Mouse (Mus musculus) hindbrain, embryonic 15.5 days (tissue): Measurements from ENCODE around the gene Anp32b. TPM values are rescaled to one million over a fixed set of nuclear protein-coding genes. Genes with fewer than 3 reads are reported as not detected.

Experiments used
- ATAC-seq: fragments of 200-750 bp; cut with Nextera tagmentation; 2 replicates; pipeline ENCODE4 v1.8.0; 2017; ENCODE audit warnings: low read depth, moderate number of reproducible peaks, moderate TSS enrichment; ENCODE audit not compliant: low FRiP score
- H3K27ac ChIP-seq: fragments of 300-500 bp; sonication (generic); replicated peaks from 2 replicates; pipeline ENCODE4 v1.5.1; 2015; ENCODE audit warnings: mild to moderate bottlenecking, inconsistent platforms
- H3K27me3 ChIP-seq: fragments of 300-500 bp; sonication (generic); 2 replicates; pipeline ENCODE4 v1.6.1; 2015; ENCODE audit warnings: control low read depth, inconsistent platforms
- H3K36me3 ChIP-seq: fragments of 300-500 bp; sonication (generic); 2 replicates; pipeline ENCODE4 v1.6.1; 2015; ENCODE audit warnings: control low read depth, inconsistent platforms
- H3K4me1 ChIP-seq: fragments of 300-500 bp; sonication (generic); replicated peaks from 2 replicates; pipeline ENCODE4 v1.6.1; 2015; ENCODE audit warnings: control low read depth, inconsistent platforms
- H3K4me2 ChIP-seq: fragments of 300-500 bp; sonication (generic); 2 replicates; pipeline ENCODE4 v1.6.1; 2015; ENCODE audit warnings: moderate library complexity, mild to moderate bottlenecking, inconsistent platforms
- H3K4me3 ChIP-seq: fragments of 300-500 bp; sonication (generic); 2 replicates; pipeline ENCODE4 v1.5.1; 2015; ENCODE audit warnings: mild to moderate bottlenecking, inconsistent platforms
- H3K9ac ChIP-seq: fragments of 300-500 bp; sonication (generic); 2 replicates; pipeline ENCODE4 v1.6.1; 2015; ENCODE audit warnings: inconsistent platforms
- H3K9me3 ChIP-seq: fragments of 300-500 bp; sonication (generic); 2 replicates; pipeline ENCODE4 v1.6.1; 2016; ENCODE audit warnings: control low read depth, inconsistent platforms
- WGBS: fragments of 180-500 bp; shearing (Covaris S2); methylation state at CpG from one replicate; pipeline ENCODE4 v1.1.7; 2015; 5-methylcytosine and 5-hydroxymethylcytosine counted together
- polyA plus RNA-seq: library from polyadenylated mRNA; unstranded; fragments of >200 nt; fragmentation: Nextera tagmentation; extraction: Ambion mirVana; gene quantifications from 2 replicates; pipeline ENCODE4 v1.2.1, GENCODE M21; 2015

Anp32b gene
- 84.4 and 92.3 TPM in 2 replicates for polyA plus RNA-seq

DNA sequence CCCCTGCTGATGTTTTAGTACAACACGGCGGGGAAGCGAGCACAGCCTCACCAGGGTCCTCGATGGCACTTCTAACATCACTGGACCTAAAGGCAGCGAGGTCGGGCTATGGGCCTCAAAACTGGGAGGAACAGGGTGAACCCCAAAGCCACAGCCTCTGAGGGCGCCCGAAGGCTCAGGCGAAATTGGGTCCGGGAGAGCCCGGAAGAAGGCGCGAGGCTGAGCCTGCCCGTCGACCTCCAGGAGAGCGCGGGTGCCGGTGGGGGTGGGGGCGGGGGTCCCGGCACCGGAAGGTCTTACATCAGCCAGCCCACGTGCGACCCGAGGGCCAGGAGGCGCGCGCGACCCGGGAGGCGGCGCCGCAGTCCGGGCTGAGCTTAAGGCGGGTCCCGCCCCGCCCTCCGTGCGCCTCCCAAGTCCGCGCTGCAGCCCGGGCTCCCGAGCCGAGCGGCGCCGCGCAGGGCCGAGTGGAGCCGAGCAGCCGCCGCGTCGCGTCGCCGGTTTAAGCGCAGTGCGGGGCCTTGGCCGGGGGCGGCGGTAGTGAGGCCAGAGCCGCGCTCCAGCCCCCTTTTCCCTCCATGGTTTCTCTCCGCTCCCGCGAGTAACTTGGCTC is at the start of gene Anp32b:
TSS of gene Anp32b (plus strand) at position 384 of the 613 bp plus-strand sequence.
- H3K4me2 ChIP-seq, result peak within 1 kb of the TSS; percentile 70
- H3K4me3 ChIP-seq, result peak within 1 kb of the TSS; percentile 83
- under 1% methylated on average over 59 of the region's 66 CpGs for WGBS
- H3K4me1 ChIP-seq, result peaks cover 39% of the 10 kb centered on the region
- no peaks in the 10 kb centered on the region for H3K36me3 ChIP-seq
- no peaks in the 10 kb centered on the region for H3K27me3 ChIP-seq
- ATAC-seq, result peak; percentile 94
- peak within 1 kb of the TSS; percentile 95 for H3K27ac ChIP-seq
- H3K9me3 ChIP-seq, result no peaks in the 10 kb centered on the region
- peak within 1 kb of the TSS; percentile 88 for H3K9ac ChIP-seq

DNA sequence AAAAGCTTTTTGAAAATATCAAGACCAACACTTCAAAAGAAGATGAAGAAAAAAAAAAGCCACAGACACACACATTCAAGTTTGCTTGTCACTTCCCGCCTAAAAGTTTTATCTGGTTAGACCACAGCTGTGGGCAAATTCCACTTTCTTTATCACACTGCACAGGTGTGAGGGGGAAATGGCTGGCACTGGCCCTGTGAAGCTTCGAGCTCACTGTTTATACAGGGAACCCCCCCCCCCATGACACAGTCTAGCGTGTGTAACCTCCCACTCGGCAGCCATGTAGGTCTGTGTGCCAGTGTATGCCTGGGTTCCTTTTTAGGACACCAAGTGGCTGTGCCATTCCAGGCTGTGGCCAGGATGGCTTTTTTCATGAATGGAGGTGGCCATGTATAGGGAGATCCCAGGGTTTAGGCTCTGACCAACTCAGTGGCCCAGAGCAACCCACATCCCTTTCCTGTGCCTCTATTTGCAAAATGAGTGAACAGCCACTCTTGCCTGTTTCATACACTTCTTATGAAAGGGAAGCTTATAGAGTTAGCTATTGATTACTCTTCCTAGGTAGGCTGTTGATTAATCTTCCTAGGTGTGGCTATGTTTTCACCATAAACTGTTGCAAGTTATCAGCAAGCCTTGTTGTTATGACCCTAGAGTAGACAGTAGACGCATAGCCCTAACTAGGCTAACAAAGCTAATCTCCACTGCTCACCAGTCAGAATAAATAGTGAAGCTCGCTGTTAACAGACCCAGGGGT is 46.5 kb upstream of the Anp32b start:
- Histone ChIP-seq H3K9ac (no peak overlapping the region), H3K4me2 (no peak overlapping the region), H3K4me1 (no peaks in the 10 kb centered on the region), H3K27me3 (no peaks in the 10 kb centered on the region), H3K36me3 (no peaks in the 10 kb centered on the region), H3K27ac (no peak overlapping the region), H3K4me3 (no peak overlapping the region), H3K9me3 (no peaks in the 10 kb centered on the region)
- 88% methylated on average over 6 of the region's 6 CpGs for WGBS
- no peak for ATAC-seq

DNA sequence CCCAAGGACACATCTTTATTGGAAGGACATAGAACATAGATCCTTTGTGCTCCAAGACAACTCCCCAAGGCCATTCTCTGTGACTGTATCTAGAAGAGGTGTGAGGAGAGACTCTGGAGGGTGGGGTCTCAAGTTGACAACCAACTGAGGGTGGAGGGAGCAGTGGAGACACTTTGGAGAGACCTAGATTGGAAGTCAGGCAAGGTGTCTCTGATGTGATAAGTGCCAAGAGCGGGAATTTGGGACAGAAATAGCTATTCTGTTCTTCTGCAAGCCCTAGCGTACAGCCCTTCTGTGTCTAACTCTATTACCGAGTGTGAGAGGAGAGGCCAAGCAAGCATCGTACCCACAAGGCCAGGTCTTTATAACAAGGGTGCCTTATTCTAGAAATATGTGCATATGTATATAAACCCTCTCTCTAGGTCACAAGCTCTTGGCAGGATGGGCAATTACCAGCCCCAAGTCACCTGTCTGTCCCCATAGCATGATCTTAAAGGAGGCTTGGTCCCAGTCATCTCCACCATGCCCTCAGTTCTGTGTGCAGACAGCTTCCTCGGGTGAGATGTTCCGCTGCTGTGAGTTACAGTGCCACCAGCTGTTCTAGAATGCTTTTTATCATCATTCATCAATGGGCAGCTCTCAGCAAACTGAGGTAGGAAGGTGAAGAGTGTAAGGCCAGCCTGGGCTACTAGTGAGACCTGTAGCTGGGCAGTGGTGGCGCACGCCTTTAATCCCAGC is 43.6 kb upstream of the Anp32b start:
- Histone ChIP-seq H3K36me3 (no peaks in the 10 kb centered on the region), H3K9ac (no peak overlapping the region), H3K27me3 (no peaks in the 10 kb centered on the region), H3K4me3 (no peak overlapping the region), H3K4me2 (no peak overlapping the region), H3K4me1 (no peaks in the 10 kb centered on the region), H3K27ac (no peak overlapping the region), H3K9me3 (no peaks in the 10 kb centered on the region)
- ATAC-seq, result no peak
- WGBS, result 92% methylated on average over 8 of the region's 8 CpGs

DNA sequence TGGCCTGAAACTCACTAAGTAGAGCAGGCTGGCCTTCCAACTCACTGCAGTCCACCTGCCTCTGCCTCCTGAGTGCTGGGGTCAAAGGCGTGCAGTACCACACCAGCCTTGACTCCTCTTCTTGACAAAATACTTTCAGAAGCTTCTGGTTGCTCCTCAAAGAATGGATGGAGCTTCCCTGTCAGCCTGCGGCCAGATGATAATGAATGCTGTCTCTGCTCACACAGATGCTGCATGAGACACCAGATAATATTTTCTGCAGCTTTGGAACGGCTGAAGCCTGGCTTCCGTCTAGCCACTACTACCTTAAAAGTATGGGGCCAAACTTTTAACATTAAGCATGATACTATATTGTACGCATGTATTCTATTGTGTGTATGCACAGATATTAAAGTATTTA is 40.0 kb upstream of the Anp32b start:
- no peaks in the 10 kb centered on the region for H3K36me3 ChIP-seq
- no peak overlapping the region for H3K4me3 ChIP-seq
- no peak overlapping the region for H3K4me2 ChIP-seq
- WGBS, result 92% methylated on average over 5 of the region's 5 CpGs
- no peak overlapping the region for H3K9ac ChIP-seq
- no peak for ATAC-seq
- no peaks in the 10 kb centered on the region for H3K27me3 ChIP-seq
- H3K4me1 ChIP-seq, result no peaks in the 10 kb centered on the region
- H3K27ac ChIP-seq, result no peak overlapping the region
- H3K9me3 ChIP-seq, result no peaks in the 10 kb centered on the region

DNA sequence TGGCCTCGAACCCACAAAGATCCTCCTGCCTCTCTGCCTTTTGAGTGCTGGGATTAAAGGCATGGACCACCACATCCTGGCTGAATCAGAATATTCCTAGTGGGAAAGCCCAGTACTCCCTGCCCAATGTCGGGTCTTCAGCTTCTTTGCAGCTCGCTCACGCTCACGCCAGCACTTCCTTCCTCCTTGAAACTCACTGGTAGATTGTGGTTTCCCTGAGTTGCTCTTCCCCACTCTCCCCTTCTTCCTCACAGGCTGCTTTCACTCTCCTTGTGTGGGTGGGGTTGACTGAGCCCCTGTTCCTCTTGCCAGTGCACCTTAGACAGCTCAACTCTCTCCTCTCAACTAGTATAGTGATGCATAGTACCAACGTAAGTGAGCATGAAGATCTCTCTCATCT is 39.2 kb upstream of the Anp32b start:
- Histone ChIP-seq H3K4me2 (no peak overlapping the region), H3K36me3 (no peaks in the 10 kb centered on the region), H3K4me3 (no peak overlapping the region), H3K27ac (no peak overlapping the region), H3K9me3 (no peaks in the 10 kb centered on the region), H3K4me1 (no peaks in the 10 kb centered on the region), H3K9ac (no peak overlapping the region), H3K27me3 (no peaks in the 10 kb centered on the region)
- 86% methylated on average over 6 of the region's 6 CpGs for WGBS
- ATAC-seq, result no peak

DNA sequence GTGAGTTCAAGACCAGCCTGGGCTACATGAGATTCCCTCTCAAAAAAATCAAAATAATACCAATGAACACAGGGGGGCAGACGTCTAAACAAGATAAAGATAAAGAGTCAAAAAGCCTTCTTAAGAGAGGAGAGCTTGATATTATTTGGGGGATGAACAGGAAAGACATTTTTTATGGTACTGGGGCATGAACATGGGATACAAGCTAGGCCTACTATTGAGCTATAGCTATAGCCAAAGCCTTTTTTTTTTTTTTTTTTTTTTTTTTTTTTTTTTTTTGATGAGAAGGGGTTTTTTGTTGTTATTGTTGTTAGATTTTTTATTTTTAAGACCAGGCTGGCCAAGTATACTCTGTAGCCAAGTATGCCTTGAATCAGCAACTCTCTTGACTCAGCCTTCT is 38.6 kb upstream of the Anp32b start:
- Histone ChIP-seq H3K36me3 (no peaks in the 10 kb centered on the region), H3K4me1 (no peaks in the 10 kb centered on the region), H3K27ac (no peak overlapping the region), H3K9me3 (no peaks in the 10 kb centered on the region), H3K9ac (no peak overlapping the region), H3K27me3 (no peaks in the 10 kb centered on the region), H3K4me3 (no peak overlapping the region), H3K4me2 (no peak overlapping the region)
- WGBS, result 50% methylated on average over 1 of the region's 1 CpGs
- no peak for ATAC-seq

DNA sequence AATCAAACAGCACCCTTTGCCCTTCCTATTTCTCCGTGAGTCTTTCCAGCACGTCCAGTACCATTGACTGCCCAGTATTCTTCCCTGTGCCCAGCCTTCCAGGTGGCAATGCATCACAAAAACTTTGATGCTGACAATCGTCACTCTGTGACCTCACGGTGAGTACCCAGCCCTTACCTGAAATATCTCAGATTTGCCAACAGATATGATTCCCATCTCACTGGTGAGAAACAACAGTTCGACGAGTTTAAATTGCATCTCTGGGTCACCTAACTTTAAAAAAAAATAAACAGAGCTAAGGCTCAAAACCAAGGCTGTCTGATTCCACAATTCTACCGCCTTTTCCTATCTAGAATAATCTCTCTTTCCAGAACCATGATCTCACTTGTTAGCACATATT is 37.3 kb upstream of the Anp32b start, which contains the start of gene Hemgn:
TSS of gene Hemgn (minus strand) at position 101 of the 400 bp plus-strand sequence.
- Histone ChIP-seq H3K36me3 (no peaks in the 10 kb centered on the region), H3K4me2 (no peak within 1 kb of the TSS), H3K27ac (no peak within 1 kb of the TSS), H3K9ac (no peak within 1 kb of the TSS), H3K27me3 (no peaks in the 10 kb centered on the region), H3K4me3 (no peak within 1 kb of the TSS), H3K9me3 (no peaks in the 10 kb centered on the region), H3K4me1 (no peaks in the 10 kb centered on the region)
- no peak for ATAC-seq
- WGBS, result 85% methylated on average over 7 of the region's 7 CpGs

DNA sequence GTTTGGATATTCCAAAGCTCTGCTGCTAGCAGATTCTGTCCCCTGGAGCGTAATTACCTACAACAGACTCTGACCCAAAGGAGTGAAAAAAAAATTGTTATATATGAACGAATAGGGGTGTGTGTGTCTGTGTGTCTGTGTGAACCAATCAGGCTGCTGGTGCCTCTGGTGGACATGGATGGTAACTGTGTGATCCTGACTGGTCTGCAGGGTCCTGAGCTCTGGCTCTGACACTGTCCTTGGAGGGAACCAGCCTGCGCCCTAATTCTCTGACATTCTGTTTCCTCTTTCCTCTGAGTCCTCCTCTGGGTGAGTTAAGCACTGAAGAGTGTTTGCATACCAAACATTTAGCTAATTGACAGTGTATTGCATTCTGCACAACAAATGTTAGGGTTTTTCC is 33.2 kb upstream of the Anp32b start:
- Histone ChIP-seq H3K27me3 (no peaks in the 10 kb centered on the region), H3K27ac (no peak overlapping the region), H3K4me2 (no peak overlapping the region), H3K9me3 (no peaks in the 10 kb centered on the region), H3K4me1 (no peaks in the 10 kb centered on the region), H3K9ac (no peak overlapping the region), H3K36me3 (no peaks in the 10 kb centered on the region), H3K4me3 (no peak overlapping the region)
- WGBS, result 65% methylated on average over 3 of the region's 3 CpGs
- no peak for ATAC-seq

DNA sequence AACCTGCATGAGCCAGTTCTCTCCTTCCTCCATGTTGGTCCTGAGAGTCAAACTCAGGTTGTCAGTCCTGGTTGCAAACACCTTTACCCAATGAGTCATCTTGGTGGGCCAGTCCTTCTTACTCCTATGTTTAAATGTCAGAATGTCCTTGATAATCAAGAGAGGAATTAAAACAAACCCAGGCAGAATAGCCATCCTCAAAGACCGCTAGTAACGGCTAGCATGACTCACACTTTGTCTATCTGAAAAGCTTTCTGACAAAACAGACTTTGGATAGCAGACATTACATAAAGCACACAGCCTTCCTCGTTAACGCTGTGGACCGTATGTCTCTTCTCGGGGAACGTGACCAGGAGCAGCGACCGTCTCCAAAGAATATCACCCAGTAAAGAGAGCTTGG is 31.9 kb upstream of the Anp32b start:
- no peaks in the 10 kb centered on the region for H3K9me3 ChIP-seq
- no peaks in the 10 kb centered on the region for H3K36me3 ChIP-seq
- no peaks in the 10 kb centered on the region for H3K27me3 ChIP-seq
- no peak overlapping the region for H3K4me2 ChIP-seq
- ATAC-seq, result no peak
- no peak overlapping the region for H3K27ac ChIP-seq
- 92% methylated on average over 9 of the region's 9 CpGs for WGBS
- H3K4me1 ChIP-seq, result no peaks in the 10 kb centered on the region
- no peak overlapping the region for H3K4me3 ChIP-seq
- H3K9ac ChIP-seq, result no peak overlapping the region

DNA sequence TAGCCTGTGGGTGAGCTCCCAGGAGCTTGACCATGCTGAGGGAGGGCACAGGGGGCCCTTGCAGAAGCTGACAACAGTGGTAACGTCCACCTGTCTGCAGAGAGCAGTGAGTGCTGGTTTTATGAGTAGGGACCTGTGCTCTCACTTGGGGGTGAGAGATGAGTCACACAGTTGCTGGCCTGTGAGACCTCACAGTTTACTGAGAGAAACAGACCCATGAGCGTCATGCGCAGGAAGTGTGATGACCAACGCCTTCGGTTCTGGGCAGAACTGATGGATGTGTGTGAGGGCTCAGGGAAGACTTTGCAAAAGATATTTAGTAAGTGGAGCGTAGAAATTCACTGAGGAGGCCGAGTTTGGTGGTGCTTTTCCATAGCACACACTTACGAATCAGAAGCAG is 28.1 kb upstream of the Anp32b start:
- no peaks in the 10 kb centered on the region for H3K9me3 ChIP-seq
- WGBS, result 86% methylated on average over 8 of the region's 8 CpGs
- ATAC-seq, result no peak
- no peak overlapping the region for H3K27ac ChIP-seq
- no peaks in the 10 kb centered on the region for H3K27me3 ChIP-seq
- no peak overlapping the region for H3K4me2 ChIP-seq
- no peaks in the 10 kb centered on the region for H3K4me1 ChIP-seq
- no peaks in the 10 kb centered on the region for H3K36me3 ChIP-seq
- H3K4me3 ChIP-seq, result no peak overlapping the region
- H3K9ac ChIP-seq, result no peak overlapping the region

DNA sequence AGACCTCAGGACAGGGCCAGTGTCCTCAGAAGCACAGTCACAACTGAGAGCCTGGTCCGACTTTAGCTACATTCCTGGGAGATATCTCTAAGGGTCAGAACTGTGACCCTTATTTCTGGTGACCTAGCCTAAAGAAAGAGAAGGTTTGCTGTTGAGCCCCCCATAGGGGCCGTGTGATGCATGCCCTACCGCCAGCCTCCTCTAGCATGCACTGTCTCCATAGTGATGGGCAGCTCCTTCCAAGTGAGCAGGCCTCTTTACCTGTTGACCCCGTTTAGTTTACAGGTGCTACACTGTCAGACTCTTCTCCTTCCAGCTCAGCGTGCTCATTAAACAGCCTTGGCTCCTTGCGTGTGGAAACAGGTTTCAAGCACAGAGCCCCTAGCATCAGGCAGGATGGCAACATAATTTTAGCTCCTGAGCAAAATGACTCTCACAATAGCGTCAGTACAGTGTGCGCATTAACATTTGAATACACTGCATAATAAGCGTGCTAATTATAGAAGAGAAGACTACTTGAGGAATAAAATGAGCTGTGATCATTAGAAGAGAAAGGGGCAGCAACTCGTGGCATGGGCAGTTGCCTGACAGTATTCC is 21.7 kb upstream of the Anp32b start:
- 28% methylated on average over 10 of the region's 10 CpGs for WGBS
- Histone ChIP-seq H3K9me3 (no peaks in the 10 kb centered on the region), H3K4me3 (no peak overlapping the region), H3K4me2 (no peak overlapping the region), H3K36me3 (no peaks in the 10 kb centered on the region), H3K9ac (no peak overlapping the region), H3K4me1 (peaks cover 6% of the 10 kb centered on the region), H3K27ac (no peak overlapping the region), H3K27me3 (no peaks in the 10 kb centered on the region)
- no peak for ATAC-seq
